Mouse (Mus musculus): ENCODE measurements around the gene Zfp128. TPM values are rescaled to one million over a fixed set of nuclear protein-coding genes. Genes with fewer than 3 reads are reported as not detected.
A peak's percentile ranks its signal among the peaks of the same experiment; 100 is the strongest.
"Not testable (repeated sequence)": the region's sequence is repeated elsewhere in the genome, so short reads cannot be mapped to it uniquely, and the experiment has no call there.

Gene Zfp128
- polyA plus RNA-seq, 1 experiment = 3.4 TPM

- Histone ChIP-seq H3K4me1 (ENCODE audit: control insufficient read depth, insufficient read depth, low read length) (0 out of 2 replicates have a peak, but pooled peaks cover 3% of the 10 kb centered on the region), H3K27ac (ENCODE audit: insufficient read depth, low read length) (peak overlapping the region; percentile 98), H3K4me3 (ENCODE audit: insufficient read depth, low read length) (peak overlapping the region; percentile 50)
- TF ChIP-seq CTCF (IDR thresholded peaks at IDR 0.05; ENCODE audit: borderline replicate concordance, insufficient read depth, low read length) (no peak), POLR2A (IDR thresholded peaks at IDR 0.05; ENCODE audit: low read depth, low read length) (peak; percentile 87)
These were observed 40.3 kb downstream of the Zfp128 start for GRCm38 (mm10) chr7:12921318-12921704.

- TF ChIP-seq CTCF (IDR thresholded peaks at IDR 0.05; ENCODE audit: borderline replicate concordance, insufficient read depth, low read length) = no peak
- peak; percentile 82 for TF ChIP-seq POLR2A (IDR thresholded peaks at IDR 0.05; ENCODE audit: low read depth, low read length)
- Histone ChIP-seq H3K4me1 (ENCODE audit: control insufficient read depth, insufficient read depth, low read length) (0 out of 2 replicates have a peak, but pooled peaks cover 3% of the 10 kb centered on the region), H3K27ac (ENCODE audit: insufficient read depth, low read length) (peak within 1 kb of the TSS; percentile 98), H3K4me3 (ENCODE audit: insufficient read depth, low read length) (peak within 1 kb of the TSS; percentile 97)
These were observed 40.9 kb downstream of the Zfp128 start, which contains the start of gene Rps5 for GRCm38 (mm10) chr7:12921705-12922465. TSS of gene Rps5 (plus strand) at chr7:12922290.

- Histone ChIP-seq H3K4me1 (ENCODE audit: control insufficient read depth, insufficient read depth, low read length) (0 out of 2 replicates have a peak, but pooled peaks cover 5% of the 10 kb centered on the region), H3K4me3 (ENCODE audit: insufficient read depth, low read length) (peak overlapping the region; percentile 97), H3K27ac (ENCODE audit: insufficient read depth, low read length) (0 out of 2 replicates have a peak overlapping the region, but pooled peaks have one; percentile 23)
- TF ChIP-seq CTCF (IDR thresholded peaks at IDR 0.05; ENCODE audit: borderline replicate concordance, insufficient read depth, low read length) = no peak
- no peak for TF ChIP-seq POLR2A (IDR thresholded peaks at IDR 0.05; ENCODE audit: low read depth, low read length)
These were observed 41.8 kb downstream of the Zfp128 start for GRCm38 (mm10) chr7:12922729-12923128.

- 0 out of 2 replicates have a peak, but pooled peaks cover 5% of the 10 kb centered on the region for H3K4me1 ChIP-seq (ENCODE audit: control insufficient read depth, insufficient read depth, low read length)
- no peak overlapping the region for H3K27ac ChIP-seq (ENCODE audit: insufficient read depth, low read length)
- no peak overlapping the region for H3K4me3 ChIP-seq (ENCODE audit: insufficient read depth, low read length)
- TF ChIP-seq CTCF (IDR thresholded peaks at IDR 0.05; ENCODE audit: borderline replicate concordance, insufficient read depth, low read length) = no peak
- TF ChIP-seq POLR2A (IDR thresholded peaks at IDR 0.05; ENCODE audit: low read depth, low read length) = no peak
These were observed 45.3 kb downstream of the Zfp128 start for GRCm38 (mm10) chr7:12926316-12926715.

GRCm38 (mm10) chr7:12927191-12927680 lies 46.3 kb downstream of the Zfp128 start, which contains the start of gene Rnf225:
TSS of gene Rnf225 (plus strand) at chr7:12927416.
- Histone ChIP-seq H3K27ac (ENCODE audit: insufficient read depth, low read length) (no peak within 1 kb of the TSS), H3K4me1 (ENCODE audit: control insufficient read depth, insufficient read depth, low read length) (0 out of 2 replicates have a peak, but pooled peaks cover 5% of the 10 kb centered on the region), H3K4me3 (ENCODE audit: insufficient read depth, low read length) (no peak within 1 kb of the TSS)
- TF ChIP-seq POLR2A (IDR thresholded peaks at IDR 0.05; ENCODE audit: low read depth, low read length) (peak; percentile 17), CTCF (IDR thresholded peaks at IDR 0.05; ENCODE audit: borderline replicate concordance, insufficient read depth, low read length) (no peak)

GRCm38 (mm10) chr7:12927693-12928589 lies 47.0 kb downstream of the Zfp128 start:
- H3K27ac ChIP-seq (ENCODE audit: insufficient read depth, low read length) = no peak overlapping the region
- no peak overlapping the region for H3K4me3 ChIP-seq (ENCODE audit: insufficient read depth, low read length)
- TF ChIP-seq CTCF (IDR thresholded peaks at IDR 0.05; ENCODE audit: borderline replicate concordance, insufficient read depth, low read length) (no peak), POLR2A (IDR thresholded peaks at IDR 0.05; ENCODE audit: low read depth, low read length) (0 out of 2 replicates have a peak, but pooled peaks have one; percentile 21)

GRCm38 (mm10) chr7:12933615-12934140 lies 52.7 kb downstream of the Zfp128 start:
- H3K4me3 ChIP-seq (ENCODE audit: insufficient read depth, low read length) = no peak overlapping the region
- H3K4me1 ChIP-seq (ENCODE audit: control insufficient read depth, insufficient read depth, low read length) = no peaks in the 10 kb centered on the region
- H3K27ac ChIP-seq (ENCODE audit: insufficient read depth, low read length) = no peak overlapping the region
- no peak for TF ChIP-seq CTCF (IDR thresholded peaks at IDR 0.05; ENCODE audit: borderline replicate concordance, insufficient read depth, low read length)
- TF ChIP-seq POLR2A (IDR thresholded peaks at IDR 0.05; ENCODE audit: low read depth, low read length) = no peak

More at GRCm38 (mm10) chr7:12927693-12928589, 47.0 kb downstream of the Zfp128 start:
- 0 out of 2 replicates have a peak, but pooled peaks cover 5% of the 10 kb centered on the region for H3K4me1 ChIP-seq (ENCODE audit: control insufficient read depth, insufficient read depth, low read length)

- TF ChIP-seq CTCF (IDR thresholded peaks at IDR 0.05; ENCODE audit: borderline replicate concordance, insufficient read depth, low read length) (no peak), POLR2A (IDR thresholded peaks at IDR 0.05; ENCODE audit: low read depth, low read length) (no peak)
- Histone ChIP-seq H3K27ac (ENCODE audit: insufficient read depth, low read length) (no peak overlapping the region), H3K4me1 (ENCODE audit: control insufficient read depth, insufficient read depth, low read length) (no peaks in the 10 kb centered on the region), H3K4me3 (ENCODE audit: insufficient read depth, low read length) (no peak overlapping the region)
These were observed 53.8 kb downstream of the Zfp128 start for GRCm38 (mm10) chr7:12934808-12935207.

- H3K4me3 ChIP-seq (ENCODE audit: insufficient read depth, low read length); H3K27ac ChIP-seq (ENCODE audit: insufficient read depth, low read length); H3K4me1 ChIP-seq (ENCODE audit: control insufficient read depth, insufficient read depth, low read length): not testable (repeated sequence)
These were observed 56.4 kb downstream of the Zfp128 start for GRCm38 (mm10) chr7:12937254-12937803.

Data from embryonic fibroblast, embryonic 13.5 days (primary cell).